Mouse (Mus musculus): ENCODE measurements around the gene Foxa2. TPM values are rescaled to one million over a fixed set of nuclear protein-coding genes. Genes with fewer than 3 reads are reported as not detected.

The Foxa2 gene
- polyA plus RNA-seq, 1 experiment from 2014 or later: 0.24 TPM

- ATAC-seq (ENCODE audit: insufficient number of reproducible peaks, insufficient read depth, low FRiP score, low read depth): no peak
- 10% methylated on average over 6 of the region's 6 CpGs for WGBS
Measured at GRCm38 (mm10) chr2:148053411-148053810, 6.6 kb upstream of the Foxa2 start.

GRCm38 (mm10) chr2:148048484-148049129 is 1.8 kb upstream of the Foxa2 start:
- under 1% methylated on average over 41 of the region's 41 CpGs for WGBS
- Histone ChIP-seq H3K4me1 (ENCODE audit: control insufficient read depth in 2 of 2, insufficient read depth in 2 of 2, low read length in 2 of 2) (peaks cover 13 to 26% of the 10 kb centered on the region in 2 experiments; a peak in 3 of 4 replicates), H3K27ac (replicated peaks in 1 of 2; ENCODE audit: control insufficient read depth in 1 of 2, insufficient read depth in 1 of 2, low read depth in 2 of 2, low read length in 2 of 2) (no peak overlapping the region), H3K27me3 (ENCODE audit: control insufficient read depth, insufficient read depth, low read length) (peaks cover 100% of the 10 kb centered on the region), H3K9me3 (ENCODE audit: control insufficient read depth, low read length) (no peaks in the 10 kb centered on the region), H3K4me3 (ENCODE audit: control insufficient read depth in 1 of 2, insufficient read depth in 1 of 2, low read depth in 1 of 2, low read length in 2 of 2) (peak overlapping the region; percentile 33 to 42), H3K36me3 (ENCODE audit: control insufficient read depth, insufficient read depth, low read length) (no peaks in the 10 kb centered on the region), H3K9ac (ENCODE audit: low read length) (no peak overlapping the region), H3K4me2 (ENCODE audit: low read length) (peak overlapping the region; percentile 65)
- peak; percentile 24; the same call in 1 of the 2 replicates for ATAC-seq (ENCODE audit: insufficient number of reproducible peaks, insufficient read depth, low FRiP score, low read depth)

More at GRCm38 (mm10) chr2:148053411-148053810, 6.6 kb upstream of the Foxa2 start:
- Histone ChIP-seq H3K36me3 (ENCODE audit: control insufficient read depth, insufficient read depth, low read length) (no peaks in the 10 kb centered on the region), H3K27me3 (ENCODE audit: control insufficient read depth, insufficient read depth, low read length) (peaks cover 62% of the 10 kb centered on the region), H3K27ac (replicated peaks in 1 of 2; ENCODE audit: control insufficient read depth in 1 of 2, insufficient read depth in 1 of 2, low read depth in 2 of 2, low read length in 2 of 2) (no peak overlapping the region), H3K4me2 (ENCODE audit: low read length) (no peak overlapping the region), H3K4me1 (ENCODE audit: control insufficient read depth in 2 of 2, insufficient read depth in 2 of 2, low read length in 2 of 2) (peaks cover 2 to 4% of the 10 kb centered on the region in 2 experiments; a peak in 1 of 4 replicates), H3K9ac (ENCODE audit: low read length) (no peak overlapping the region), H3K9me3 (ENCODE audit: control insufficient read depth, low read length) (no peaks in the 10 kb centered on the region), H3K4me3 (ENCODE audit: control insufficient read depth in 1 of 2, insufficient read depth in 1 of 2, low read depth in 1 of 2, low read length in 2 of 2) (no peak overlapping the region)

GRCm38 (mm10) chr2:148047611-148048010 is 842 bp upstream of the Foxa2 start:
- 7% methylated on average over 8 of the region's 8 CpGs for WGBS
- no peak overlapping the region for H3K4me3 ChIP-seq (ENCODE audit: control insufficient read depth in 1 of 2, insufficient read depth in 1 of 2, low read depth in 1 of 2, low read length in 2 of 2)
- no peak overlapping the region for H3K27ac ChIP-seq (replicated peaks in 1 of 2; ENCODE audit: control insufficient read depth in 1 of 2, insufficient read depth in 1 of 2, low read depth in 2 of 2, low read length in 2 of 2)
- no peak overlapping the region for H3K4me2 ChIP-seq (ENCODE audit: low read length)
- H3K9ac ChIP-seq (ENCODE audit: low read length): no peak overlapping the region
- no peaks in the 10 kb centered on the region for H3K9me3 ChIP-seq (ENCODE audit: control insufficient read depth, low read length)
- H3K4me1 ChIP-seq (ENCODE audit: control insufficient read depth in 2 of 2, insufficient read depth in 2 of 2, low read length in 2 of 2): peaks cover 13 to 26% of the 10 kb centered on the region in 2 experiments; a peak in 3 of 4 replicates
- no peaks in the 10 kb centered on the region for H3K36me3 ChIP-seq (ENCODE audit: control insufficient read depth, insufficient read depth, low read length)
- peaks cover 100% of the 10 kb centered on the region for H3K27me3 ChIP-seq (ENCODE audit: control insufficient read depth, insufficient read depth, low read length)
- ATAC-seq (ENCODE audit: insufficient number of reproducible peaks, insufficient read depth, low FRiP score, low read depth): no peak

- H3K36me3 ChIP-seq (ENCODE audit: control insufficient read depth, insufficient read depth, low read length): no peaks in the 10 kb centered on the region
- peaks cover 100% of the 10 kb centered on the region for H3K27me3 ChIP-seq (ENCODE audit: control insufficient read depth, insufficient read depth, low read length)
- 0 out of 2 replicates have a peak overlapping the region, but pooled peaks have one; percentile 5 for H3K9ac ChIP-seq (ENCODE audit: low read length)
- no peak overlapping the region for H3K27ac ChIP-seq (replicated peaks in 1 of 2; ENCODE audit: control insufficient read depth in 1 of 2, insufficient read depth in 1 of 2, low read depth in 2 of 2, low read length in 2 of 2)
- H3K4me2 ChIP-seq (ENCODE audit: low read length): peak overlapping the region; percentile 75
- peaks cover 13 to 26% of the 10 kb centered on the region in 2 experiments; a peak in 3 of 4 replicates for H3K4me1 ChIP-seq (ENCODE audit: control insufficient read depth in 2 of 2, insufficient read depth in 2 of 2, low read length in 2 of 2)
- no peaks in the 10 kb centered on the region for H3K9me3 ChIP-seq (ENCODE audit: control insufficient read depth, low read length)
- peak; percentile 28; the same call in 1 of the 2 replicates for ATAC-seq (ENCODE audit: insufficient number of reproducible peaks, insufficient read depth, low FRiP score, low read depth)
- WGBS: 1% methylated on average over 53 of the region's 65 CpGs
- peak overlapping the region; percentile 40 to 48 for H3K4me3 ChIP-seq (ENCODE audit: control insufficient read depth in 1 of 2, insufficient read depth in 1 of 2, low read depth in 1 of 2, low read length in 2 of 2)
Measured at GRCm38 (mm10) chr2:148045937-148046798, 601 bp downstream of the Foxa2 start.

GRCm38 (mm10) chr2:148045543-148045936 is 1.2 kb downstream of the Foxa2 start:
- Histone ChIP-seq H3K27me3 (ENCODE audit: control insufficient read depth, insufficient read depth, low read length) (peaks cover 99% of the 10 kb centered on the region), H3K27ac (replicated peaks in 1 of 2; ENCODE audit: control insufficient read depth in 1 of 2, insufficient read depth in 1 of 2, low read depth in 2 of 2, low read length in 2 of 2) (no peak overlapping the region), H3K4me3 (ENCODE audit: control insufficient read depth in 1 of 2, insufficient read depth in 1 of 2, low read depth in 1 of 2, low read length in 2 of 2) (peak overlapping the region; percentile 12 to 48), H3K4me1 (ENCODE audit: control insufficient read depth in 2 of 2, insufficient read depth in 2 of 2, low read length in 2 of 2) (peaks cover 13 to 30% of the 10 kb centered on the region in 2 experiments; a peak in 3 of 4 replicates), H3K36me3 (ENCODE audit: control insufficient read depth, insufficient read depth, low read length) (no peaks in the 10 kb centered on the region), H3K9ac (ENCODE audit: low read length) (no peak overlapping the region), H3K9me3 (ENCODE audit: control insufficient read depth, low read length) (no peaks in the 10 kb centered on the region), H3K4me2 (ENCODE audit: low read length) (peak overlapping the region; percentile 75)
- no peak for ATAC-seq (ENCODE audit: insufficient number of reproducible peaks, insufficient read depth, low FRiP score, low read depth)
- under 1% methylated on average over 25 of the region's 25 CpGs for WGBS

- no peak for ATAC-seq (ENCODE audit: insufficient number of reproducible peaks, insufficient read depth, low FRiP score, low read depth)
- Histone ChIP-seq H3K9ac (ENCODE audit: low read length) (no peak overlapping the region), H3K4me3 (ENCODE audit: control insufficient read depth in 1 of 2, insufficient read depth in 1 of 2, low read depth in 1 of 2, low read length in 2 of 2) (peak overlapping the region; percentile 12 to 48; a peak in 3 of 4 replicates), H3K4me1 (ENCODE audit: control insufficient read depth in 2 of 2, insufficient read depth in 2 of 2, low read length in 2 of 2) (peaks cover 13 to 32% of the 10 kb centered on the region in 2 experiments; a peak in 3 of 4 replicates), H3K27me3 (ENCODE audit: control insufficient read depth, insufficient read depth, low read length) (peaks cover 99% of the 10 kb centered on the region), H3K27ac (replicated peaks in 1 of 2; ENCODE audit: control insufficient read depth in 1 of 2, insufficient read depth in 1 of 2, low read depth in 2 of 2, low read length in 2 of 2) (no peak overlapping the region), H3K4me2 (ENCODE audit: low read length) (peak overlapping the region; percentile 75), H3K9me3 (ENCODE audit: control insufficient read depth, low read length) (no peaks in the 10 kb centered on the region), H3K36me3 (ENCODE audit: control insufficient read depth, insufficient read depth, low read length) (no peaks in the 10 kb centered on the region)
- under 1% methylated on average over 26 of the region's 26 CpGs for WGBS
Measured at GRCm38 (mm10) chr2:148044877-148045539, 1.8 kb downstream of the Foxa2 start.
